ENCODE assay signal across 17 mouse cellular contexts in genomic region chr4:124311657-124312056, GRCm38 (mm10).
"Had no signal": no experiment of that assay in that cellular context is flagged by ENCODE, and none has a peak within 500 bp of the region (broad histone marks: within the 10 kb centered on the region; RNA-seq: fewer than 3 reads in every experiment).

No protein-coding gene starts in this region.

- H3K36me3 ChIP-seq: lung, embryonic 15.5 days; midbrain, embryonic 12.5 days; neural tube, embryonic 12.5 days; stomach, embryonic 15.5 days had no signal

- H3K9ac ChIP-seq: lung, embryonic 15.5 days; midbrain, embryonic 12.5 days; neural tube, embryonic 12.5 days; stomach, embryonic 15.5 days had no signal

- H3K27ac ChIP-seq: lung, embryonic 15.5 days; macrophage; neural tube, embryonic 12.5 days; stomach, embryonic 15.5 days; stomach, postnatal 0 days had no signal

- H3K9me3 ChIP-seq: lung, embryonic 15.5 days; neural tube, embryonic 12.5 days; stomach, embryonic 15.5 days had no signal

- DNase-seq: lung, adult 2 months; lung, postnatal 14 days; lung, postnatal 36 days; midbrain, embryonic 14.5 days; right cerebral cortex, postnatal 14 days; thymus, adult 2 months; thymus, postnatal 25 days; thymus, postnatal 4 days had no signal

- H3K27me3 ChIP-seq: lung, embryonic 15.5 days; megakaryocyte, embryonic 14.5 days; stomach, embryonic 15.5 days had no signal

- H3K4me1 ChIP-seq: lung, embryonic 15.5 days; megakaryocyte, embryonic 14.5 days had no signal

- ATAC-seq: lung, postnatal 0 days; midbrain, embryonic 16.5 days had no signal

- H3K4me2 ChIP-seq: lung, embryonic 15.5 days; midbrain, embryonic 12.5 days; neural tube, embryonic 12.5 days; stomach, embryonic 15.5 days had no signal

- H3K4me3 ChIP-seq: lung, embryonic 15.5 days; megakaryocyte, embryonic 14.5 days; midbrain, embryonic 12.5 days; neural tube, embryonic 12.5 days; stomach, embryonic 15.5 days had no signal
